Mouse (Mus musculus) MEL (cell line): ENCODE measurements around the gene Pkn3. TPM values are rescaled to one million over a fixed set of nuclear protein-coding genes. Genes with fewer than 3 reads are reported as not detected.

Experiments used
- DNase-seq: peaks from one replicate; pipeline ENCODE4 v3.0.0; 2011; ENCODE audit warnings: low read depth, low spot score
- H3K27ac ChIP-seq: 2 replicates; pipeline ENCODE4 v1.5.1; 2012; ENCODE audit warnings: low read depth, mild to moderate bottlenecking, control low read depth, low read length, moderate library complexity; ENCODE audit not compliant: control insufficient read depth
- H3K27me3 ChIP-seq, 2 experiments: fragments of 150-350 bp in 1 of 2; sonication (generic) in 1 of 2; 2 replicates each; pipeline ENCODE4 v1.6.1; 2012; ENCODE audit warnings: low read length in 2 of 2, mild to moderate bottlenecking in 2 of 2, improper control_type of control experiment in 1 of 2, moderate library complexity in 1 of 2; ENCODE audit not compliant: insufficient read depth in 2 of 2, control insufficient read depth in 1 of 2
- H3K36me3 ChIP-seq, 2 experiments: 2 replicates each; pipeline ENCODE4 v1.6.1; 2012 to 2014; ENCODE audit warnings: low read length in 2 of 2, improper control_type of control experiment in 1 of 2, inconsistent platforms in 1 of 2, mild to moderate bottlenecking in 1 of 2; ENCODE audit not compliant: insufficient read depth in 2 of 2, control insufficient read depth in 1 of 2
- H3K4me1 ChIP-seq, 2 experiments: fragments of 150-350 bp in 1 of 2; sonication (generic) in 1 of 2; 2 replicates each; pipeline ENCODE4 v1.6.1; 2012; ENCODE audit warnings: low read length in 2 of 2, improper control_type of control experiment in 1 of 2, mild to moderate bottlenecking in 1 of 2; ENCODE audit not compliant: insufficient read depth in 2 of 2, control insufficient read depth in 1 of 2
- H3K4me3 ChIP-seq, 2 experiments: fragments of 150-350 bp in 1 of 2; sonication (generic) in 1 of 2; 2 replicates each; pipeline ENCODE4 v1.5.1; 2012; ENCODE audit warnings: low read depth in 2 of 2, low read length in 2 of 2, mild to moderate bottlenecking in 2 of 2, moderate library complexity in 2 of 2, control low read depth in 1 of 2, improper control_type of control experiment in 1 of 2; ENCODE audit not compliant: control insufficient read depth in 1 of 2, insufficient read depth in 1 of 2
- H3K79me2 ChIP-seq: 2 replicates; pipeline ENCODE4 v1.6.1; 2012; ENCODE audit warnings: mild to moderate bottlenecking, low read length, moderate library complexity; ENCODE audit not compliant: control insufficient read depth, poor library complexity, insufficient read depth
- H3K9ac ChIP-seq: 2 replicates; pipeline ENCODE4 v1.6.1; 2012; ENCODE audit warnings: low read depth, mild to moderate bottlenecking, control low read depth, low read length, moderate library complexity; ENCODE audit not compliant: control insufficient read depth, poor library complexity, severe bottlenecking
- H3K9me3 ChIP-seq: fragments of 150-350 bp; sonication (generic); replicated peaks from 2 replicates; pipeline ENCODE4 v1.6.1; 2012; ENCODE audit warnings: mild to moderate bottlenecking, low read length, improper control_type of control experiment, moderate library complexity; ENCODE audit not compliant: insufficient read depth
- BHLHE40 ChIP-seq: IDR thresholded peaks from 2 replicates; pipeline ENCODE4 v1.6.1; 2012; ENCODE audit warnings: low read depth, mild to moderate bottlenecking, inconsistent platforms, low read length, improper control_type of control experiment, borderline replicate concordance
- CHD1 ChIP-seq: IDR thresholded peaks from 2 replicates; pipeline ENCODE4 v1.6.1; 2012; ENCODE audit warnings: low read depth, mild to moderate bottlenecking, inconsistent platforms, low read length, improper control_type of control experiment
- CHD2 ChIP-seq: IDR thresholded peaks from 2 replicates; pipeline ENCODE4 v1.6.1; 2011; ENCODE audit warnings: low read length, improper control_type of control experiment
- E2F4 ChIP-seq: IDR thresholded peaks from 2 replicates; pipeline ENCODE4 v1.6.1; 2011; ENCODE audit warnings: low read depth, low read length, improper control_type of control experiment, borderline replicate concordance
- ELF1 ChIP-seq: IDR thresholded peaks from 2 replicates; pipeline ENCODE4 v1.6.1; 2014; ENCODE audit warnings: low read depth, mild to moderate bottlenecking, inconsistent platforms, low read length, improper control_type of control experiment, moderate library complexity
- ETS1 ChIP-seq: IDR thresholded peaks from 2 replicates; pipeline ENCODE4 v1.6.1; 2012; ENCODE audit warnings: low read depth, mild to moderate bottlenecking, inconsistent platforms, low read length, improper control_type of control experiment, moderate library complexity
- HCFC1 ChIP-seq: IDR thresholded peaks from 2 replicates; pipeline ENCODE4 v1.6.1; 2012; ENCODE audit warnings: low read depth, mild to moderate bottlenecking, inconsistent platforms, low read length, improper control_type of control experiment, moderate library complexity
- MAFK ChIP-seq: IDR thresholded peaks from 2 replicates; pipeline ENCODE4 v1.6.1; 2011; ENCODE audit warnings: low read depth, mild to moderate bottlenecking, low read length, improper control_type of control experiment, borderline replicate concordance
- MAZ ChIP-seq: IDR thresholded peaks from 2 replicates; pipeline ENCODE4 v1.6.1; 2012; ENCODE audit warnings: low read depth, mild to moderate bottlenecking, inconsistent platforms, low read length, improper control_type of control experiment
- MXI1 ChIP-seq: IDR thresholded peaks from 2 replicates; pipeline ENCODE4 v1.6.1; 2011; ENCODE audit warnings: mild to moderate bottlenecking, low read depth, low read length, improper control_type of control experiment
- MYC ChIP-seq: IDR thresholded peaks from 2 replicates; pipeline ENCODE4 v1.6.1; 2011; ENCODE audit warnings: low read depth, mild to moderate bottlenecking, low read length, improper control_type of control experiment, moderate library complexity
- POLR2AphosphoS5 ChIP-seq: IDR thresholded peaks from 2 replicates; pipeline ENCODE4 v1.6.1; 2012; ENCODE audit warnings: low read depth, borderline replicate concordance, mild to moderate bottlenecking, inconsistent platforms, low read length, moderate library complexity, mixed read lengths
- SIN3A ChIP-seq: IDR thresholded peaks from 2 replicates; pipeline ENCODE4 v1.6.1; 2012; ENCODE audit warnings: low read length, improper control_type of control experiment, inconsistent platforms
- TCF12 ChIP-seq: IDR thresholded peaks from 2 replicates; pipeline ENCODE4 v1.6.1; 2014; ENCODE audit warnings: low read depth, mild to moderate bottlenecking, inconsistent platforms, low read length, improper control_type of control experiment, moderate library complexity
- UBTF ChIP-seq: IDR thresholded peaks from 2 replicates; pipeline ENCODE4 v1.6.1; 2012; ENCODE audit warnings: low read depth, mild to moderate bottlenecking, inconsistent platforms, low read length, improper control_type of control experiment, moderate library complexity, borderline replicate concordance; ENCODE audit not compliant: insufficient read depth
- USF1 ChIP-seq: IDR thresholded peaks from 2 replicates; pipeline ENCODE4 v1.6.1; 2014; ENCODE audit warnings: low read depth, mild to moderate bottlenecking, inconsistent platforms, low read length, improper control_type of control experiment, moderate library complexity
- USF2 ChIP-seq, 2 experiments: IDR thresholded peaks; 2 replicates each; pipeline ENCODE4 v1.6.1; 2011 to 2012; ENCODE audit warnings: improper control_type of control experiment in 2 of 2, low read length in 2 of 2, borderline replicate concordance in 1 of 2, inconsistent platforms in 1 of 2, low read depth in 1 of 2, mild to moderate bottlenecking in 1 of 2; ENCODE audit not compliant: insufficient read depth in 1 of 2
- polyA plus RNA-seq, 2 experiments: library from polyadenylated mRNA; stranded (reverse) in 1 of 2; unstranded in 1 of 2; fragments of >175 nt in 1 of 2; fragments of >200 nt in 1 of 2; gene quantifications; 2 replicates each; pipeline versions ENCODE4 v1.2.1 to v1.2.4; 2012; ENCODE audit warnings: low replicate concordance in 2 of 2, low read depth in 1 of 2; ENCODE audit not compliant: insufficient read length in 2 of 2, insufficient read depth in 1 of 2, missing spikeins in 1 of 2
- total RNA-seq: library from RNA; depleted of rRNA; stranded (reverse); fragments of 300-350 nt; gene quantifications from 2 replicates; pipeline ENCODE4 v1.2.3, GENCODE M21; 2012

Gene Pkn3
- total and polyA plus RNA-seq, 3 experiments: 2.0 to 5.8 TPM; not detected in 1

- H3K4me3 ChIP-seq: no peak overlapping the region
- no peak overlapping the region for H3K27ac ChIP-seq
- H3K79me2 ChIP-seq: no peaks in the 10 kb centered on the region
- no peak overlapping the region for H3K9ac ChIP-seq
- no peaks in the 10 kb centered on the region for H3K9me3 ChIP-seq
- TF ChIP-seq CHD1: no peak
- no peak for TF ChIP-seq MAZ
- no peak for TF ChIP-seq ELF1
- H3K27me3 ChIP-seq: no peaks in the 10 kb centered on the region
- H3K36me3 ChIP-seq: peaks cover 0 to 2% of the 10 kb centered on the region in 2 experiments; a peak in 1 of 4 replicates
- peaks cover 0 to 5% of the 10 kb centered on the region in 2 experiments; a peak in 2 of 4 replicates for H3K4me1 ChIP-seq
- DNase-seq: no peak
These were observed 2.8 kb downstream of the Pkn3 start for GRCm38 (mm10) chr2:30080181-30080800.

DNA sequence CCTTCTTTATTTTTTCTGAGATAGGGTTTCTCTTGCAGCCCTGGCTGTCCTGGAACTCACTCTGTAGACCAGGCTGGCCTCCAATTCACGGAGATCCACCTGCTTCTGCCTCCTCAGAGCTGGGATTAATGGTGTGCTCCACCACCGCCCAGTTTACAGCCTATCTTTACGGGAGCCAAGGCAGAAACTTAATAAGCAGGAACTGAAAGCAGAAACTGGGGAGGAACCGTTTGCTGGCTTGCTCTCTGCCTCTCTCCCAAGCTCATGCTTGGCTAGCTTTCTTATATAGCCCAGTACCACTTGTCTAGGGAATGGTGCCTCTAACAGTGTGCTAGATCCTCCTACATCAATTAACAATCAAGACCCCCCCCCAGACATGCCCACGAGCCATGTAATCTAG is 6.6 kb downstream of the Pkn3 start:
- Histone ChIP-seq H3K4me1 (no peaks in the 10 kb centered on the region), H3K27me3 (no peaks in the 10 kb centered on the region), H3K9me3 (no peaks in the 10 kb centered on the region), H3K9ac (no peak overlapping the region), H3K79me2 (no peaks in the 10 kb centered on the region), H3K27ac (no peak overlapping the region), H3K36me3 (no peaks in the 10 kb centered on the region), H3K4me3 (no peak overlapping the region)
- TF ChIP-seq HCFC1: no peak
- no peak for TF ChIP-seq USF1
- TF ChIP-seq CHD2: no peak
- TF ChIP-seq TCF12: no peak
- TF ChIP-seq MXI1: no peak
- TF ChIP-seq POLR2AphosphoS5: no peak
- no peak for TF ChIP-seq SIN3A
- TF ChIP-seq UBTF: no peak
- TF ChIP-seq ELF1: no peak
- no peak for TF ChIP-seq ETS1
- no peak for TF ChIP-seq MYC
- no peak for TF ChIP-seq MAFK
- no peak for TF ChIP-seq USF2 (IDR thresholded peaks at IDR 0.05; ENCODE audit: borderline replicate concordance in 1 of 2, insufficient read depth in 1 of 2, low read depth in 1 of 2, low read length in 2 of 2)
- no peak for TF ChIP-seq E2F4
- TF ChIP-seq BHLHE40: no peak
- no peak for DNase-seq
